Mouse (Mus musculus) embryonic facial prominence, embryonic 15.5 days (tissue): ENCODE data around the gene Zscan10. TPM values are rescaled to one million over a fixed set of nuclear protein-coding genes. Genes with fewer than 3 reads are reported as not detected.

Source experiments
- ATAC-seq: fragments of 200-750 bp; cut with Nextera tagmentation; 2 replicates; pipeline ENCODE4 v1.8.0; 2017; ENCODE audit warnings: low read depth, moderate TSS enrichment; ENCODE audit not compliant: insufficient number of reproducible peaks, low FRiP score, low TSS enrichment
- H3K27ac ChIP-seq: fragments of 300-500 bp; sonication (generic); replicated peaks from 2 replicates; pipeline ENCODE4 v1.5.1; 2015; ENCODE audit warnings: mild to moderate bottlenecking, inconsistent platforms
- H3K27me3 ChIP-seq: fragments of 300-500 bp; sonication (generic); 2 replicates; pipeline ENCODE4 v1.6.1; 2015; ENCODE audit warnings: inconsistent platforms
- H3K36me3 ChIP-seq: fragments of 300-500 bp; sonication (generic); 2 replicates; pipeline ENCODE4 v1.6.1; 2015; ENCODE audit warnings: mild to moderate bottlenecking, inconsistent platforms
- H3K4me1 ChIP-seq: fragments of 300-500 bp; sonication (generic); 2 replicates; pipeline ENCODE4 v1.6.1; 2015; ENCODE audit warnings: inconsistent platforms
- H3K4me2 ChIP-seq: fragments of 300-500 bp; sonication (generic); replicated peaks from 2 replicates; pipeline ENCODE4 v1.6.1; 2015; ENCODE audit warnings: mild to moderate bottlenecking, inconsistent platforms
- H3K4me3 ChIP-seq: fragments of 300-500 bp; sonication (generic); replicated peaks from 2 replicates; pipeline ENCODE4 v1.5.1; 2015; ENCODE audit warnings: mild to moderate bottlenecking, inconsistent platforms
- H3K9ac ChIP-seq: fragments of 300-500 bp; sonication (generic); 2 replicates; pipeline ENCODE4 v1.6.1; 2015; ENCODE audit warnings: inconsistent platforms
- H3K9me3 ChIP-seq: fragments of 300-500 bp; sonication (generic); replicated peaks from 2 replicates; pipeline ENCODE4 v1.6.1; 2016; ENCODE audit warnings: inconsistent platforms
- WGBS: fragments of 180-500 bp; shearing (Covaris S2); methylation state at CpG from one replicate; pipeline ENCODE4 v1.1.7; 2015; 5-methylcytosine and 5-hydroxymethylcytosine counted together
- polyA plus RNA-seq: library from polyadenylated mRNA; unstranded; fragments of >200 nt; fragmentation: Nextera tagmentation; extraction: Ambion mirVana; gene quantifications from 2 replicates; pipeline ENCODE4 v1.2.1, GENCODE M21; 2015

The Zscan10 gene
- polyA plus RNA-seq: 0.08 and 0.14 TPM in 2 replicates

GRCm38 (mm10) chr17:23600641-23601622 lies at the start of gene Zscan10:
Gene Zscan10 (plus strand): TSS chr17:23600856.
- Histone ChIP-seq H3K4me1 (peaks cover 18% of the 10 kb centered on the region), H3K9me3 (no peaks in the 10 kb centered on the region), H3K9ac (no peak within 1 kb of the TSS), H3K4me2 (peak within 1 kb of the TSS; percentile 78), H3K36me3 (no peaks in the 10 kb centered on the region), H3K27ac (peak within 1 kb of the TSS; percentile 92), H3K27me3 (no peaks in the 10 kb centered on the region), H3K4me3 (peak within 1 kb of the TSS; percentile 48; the same call in 1 of the 2 replicates)
- WGBS: 50% methylated on average over 15 of the region's 15 CpGs
- no peak for ATAC-seq

DNA sequence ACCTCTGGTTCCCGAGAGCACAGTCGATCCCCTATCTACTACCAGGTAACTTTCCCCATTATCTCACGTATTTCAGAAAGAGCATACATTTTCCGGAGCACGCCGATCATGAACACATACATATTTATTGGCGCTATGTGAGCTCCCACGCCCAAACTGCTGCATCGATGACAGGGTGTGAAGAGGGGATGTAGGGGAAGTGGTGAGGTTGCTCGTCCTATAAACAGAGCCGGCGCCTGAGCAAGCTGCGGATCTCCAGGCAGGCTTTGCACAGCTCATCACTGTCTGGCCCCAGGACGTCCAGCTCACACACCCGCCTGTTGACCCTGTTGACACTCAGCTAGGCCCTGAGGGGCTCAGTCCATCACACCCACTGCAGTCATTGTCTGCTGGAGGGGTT lies 49.8 kb upstream of the Zscan10 start:
- no peaks in the 10 kb centered on the region for H3K27me3 ChIP-seq
- no peak for ATAC-seq
- peak overlapping the region; percentile 62 for H3K4me3 ChIP-seq
- peak overlapping the region; percentile 90 for H3K27ac ChIP-seq
- peak overlapping the region; percentile 84 for H3K4me2 ChIP-seq
- peak overlapping the region; percentile 44 for H3K9ac ChIP-seq
- peaks cover 21% of the 10 kb centered on the region for H3K4me1 ChIP-seq
- WGBS: under 1% methylated on average over 15 of the region's 15 CpGs
- no peaks in the 10 kb centered on the region for H3K9me3 ChIP-seq
- H3K36me3 ChIP-seq: peaks cover 7% of the 10 kb centered on the region; the same call in 1 of the 2 replicates

GRCm38 (mm10) chr17:23551416-23551815 lies 49.2 kb upstream of the Zscan10 start:
- Histone ChIP-seq H3K9ac (no peak overlapping the region), H3K27ac (no peak overlapping the region)
- ATAC-seq: no peak

DNA sequence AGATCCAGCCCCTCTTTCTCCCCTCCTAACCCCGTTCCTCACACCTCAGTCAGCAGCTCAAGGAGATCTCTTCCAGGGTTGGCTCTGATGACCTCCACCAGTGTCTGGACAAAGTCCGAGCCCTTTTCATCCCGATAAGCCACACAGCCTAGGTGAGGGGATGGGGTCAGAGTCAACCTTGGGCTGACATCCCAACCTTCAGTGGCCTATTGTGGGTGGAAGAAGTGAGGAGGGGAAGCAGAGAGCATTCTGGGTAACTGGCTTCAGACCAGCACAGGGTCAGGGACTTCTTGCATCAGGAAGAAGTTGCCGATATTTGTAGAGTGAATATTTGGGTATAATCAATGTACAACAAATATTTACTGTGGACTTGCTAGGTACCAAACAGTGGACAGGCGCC lies 48.7 kb upstream of the Zscan10 start:
- no peaks in the 10 kb centered on the region for H3K27me3 ChIP-seq
- no peak overlapping the region for H3K9ac ChIP-seq
- no peak overlapping the region for H3K27ac ChIP-seq
- H3K4me1 ChIP-seq: peaks cover 21% of the 10 kb centered on the region
- no peak for ATAC-seq
- no peak overlapping the region for H3K4me2 ChIP-seq
- H3K36me3 ChIP-seq: peaks cover 18% of the 10 kb centered on the region
- H3K4me3 ChIP-seq: no peak overlapping the region
- WGBS: 62% methylated on average over 5 of the region's 5 CpGs
- no peaks in the 10 kb centered on the region for H3K9me3 ChIP-seq

More at GRCm38 (mm10) chr17:23551416-23551815, 49.2 kb upstream of the Zscan10 start:
- Histone ChIP-seq H3K4me2 (peak overlapping the region; percentile 84), H3K27me3 (no peaks in the 10 kb centered on the region), H3K4me3 (peak overlapping the region; percentile 62), H3K9me3 (no peaks in the 10 kb centered on the region), H3K36me3 (peaks cover 13% of the 10 kb centered on the region), H3K4me1 (peaks cover 21% of the 10 kb centered on the region)

DNA sequence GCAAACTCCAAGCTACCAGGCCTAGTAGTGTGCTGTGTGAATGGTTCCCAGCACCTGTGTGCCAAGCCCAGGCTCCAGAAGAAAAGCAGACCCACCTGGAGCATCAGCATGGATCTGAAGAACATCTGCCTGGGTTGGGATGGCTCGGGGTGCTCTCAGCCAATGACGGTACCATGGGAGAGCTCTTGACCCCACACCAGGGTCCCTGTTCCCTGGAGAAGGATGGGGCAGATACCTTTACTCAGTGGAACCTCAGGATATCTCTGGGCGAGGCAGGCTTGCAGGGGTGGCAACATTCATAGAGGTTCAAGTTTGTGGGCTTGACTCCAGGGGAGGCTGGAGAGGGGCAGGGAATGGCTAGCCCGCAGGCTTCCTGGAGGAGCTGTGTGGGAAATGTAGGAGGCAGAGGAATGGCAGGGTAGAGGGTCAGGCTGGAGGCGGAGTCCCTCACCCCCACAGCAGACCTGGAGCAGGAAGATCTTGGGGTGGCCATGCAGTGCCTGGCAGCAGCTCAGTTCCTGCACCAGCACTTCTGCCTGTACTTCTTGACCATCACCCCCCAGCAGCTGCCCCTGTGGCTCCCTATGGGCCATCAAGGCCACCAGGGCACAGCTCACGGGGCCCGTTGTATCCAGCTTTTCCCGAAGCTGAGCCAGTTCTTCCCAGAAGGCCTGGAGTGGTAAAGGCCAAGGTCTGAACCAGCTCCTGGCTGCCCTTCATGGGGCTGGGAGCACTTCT lies 47.6 kb upstream of the Zscan10 start:
- ATAC-seq: no peak
- Histone ChIP-seq H3K4me3 (no peak overlapping the region), H3K27me3 (no peaks in the 10 kb centered on the region), H3K9me3 (no peaks in the 10 kb centered on the region), H3K9ac (no peak overlapping the region), H3K36me3 (peaks cover 29% of the 10 kb centered on the region), H3K4me1 (peaks cover 21% of the 10 kb centered on the region), H3K4me2 (no peak overlapping the region), H3K27ac (no peak overlapping the region)
- 85% methylated on average over 8 of the region's 8 CpGs for WGBS

GRCm38 (mm10) chr17:23553634-23554120 lies 47.0 kb upstream of the Zscan10 start:
- Histone ChIP-seq H3K9me3 (no peaks in the 10 kb centered on the region), H3K27ac (no peak overlapping the region), H3K4me3 (no peak overlapping the region), H3K4me1 (peaks cover 20% of the 10 kb centered on the region), H3K9ac (no peak overlapping the region), H3K36me3 (peaks cover 35% of the 10 kb centered on the region), H3K27me3 (no peaks in the 10 kb centered on the region), H3K4me2 (no peak overlapping the region)
- 67% methylated on average over 1 of the region's 1 CpGs for WGBS
- no peak for ATAC-seq

- Histone ChIP-seq H3K27me3 (no peaks in the 10 kb centered on the region), H3K9ac (no peak overlapping the region), H3K36me3 (peaks cover 42% of the 10 kb centered on the region), H3K4me2 (no peak overlapping the region), H3K9me3 (no peaks in the 10 kb centered on the region), H3K27ac (no peak overlapping the region), H3K4me3 (no peak overlapping the region), H3K4me1 (peaks cover 14% of the 10 kb centered on the region)
- no peak for ATAC-seq
Measured at GRCm38 (mm10) chr17:23554321-23554720, 46.3 kb upstream of the Zscan10 start.

GRCm38 (mm10) chr17:23555243-23555916 lies 45.3 kb upstream of the Zscan10 start:
- Histone ChIP-seq H3K4me3 (no peak overlapping the region), H3K9ac (no peak overlapping the region), H3K9me3 (no peaks in the 10 kb centered on the region), H3K27ac (no peak overlapping the region), H3K4me2 (no peak overlapping the region), H3K4me1 (peaks cover 7% of the 10 kb centered on the region), H3K27me3 (no peaks in the 10 kb centered on the region), H3K36me3 (peaks cover 49% of the 10 kb centered on the region)
- ATAC-seq: no peak
- 63% methylated on average over 7 of the region's 7 CpGs for WGBS

DNA sequence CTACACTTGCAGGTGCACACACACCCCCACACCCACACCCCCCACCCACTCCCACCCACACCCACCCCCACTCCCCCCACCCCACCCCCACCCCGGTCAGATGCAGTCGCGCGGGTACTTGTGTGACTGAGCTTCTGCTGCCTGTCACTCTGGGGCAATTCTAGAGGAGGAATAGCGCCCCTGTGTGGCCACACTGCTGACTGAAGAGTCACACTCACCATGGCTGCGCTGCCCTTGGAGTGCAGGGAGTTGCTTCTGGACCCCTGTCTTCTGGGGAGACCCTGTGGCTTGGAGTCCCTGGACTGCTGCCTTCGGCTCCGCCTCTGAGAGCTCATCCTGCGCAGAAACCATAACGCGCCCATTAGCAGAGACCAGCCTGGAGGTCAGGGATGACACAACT lies 40.9 kb upstream of the Zscan10 start:
- H3K4me1 ChIP-seq: peaks cover 3% of the 10 kb centered on the region
- no peak overlapping the region for H3K9ac ChIP-seq
- H3K4me3 ChIP-seq: no peak overlapping the region
- H3K36me3 ChIP-seq: peaks cover 60% of the 10 kb centered on the region
- ATAC-seq: no peak
- no peak overlapping the region for H3K27ac ChIP-seq
- no peaks in the 10 kb centered on the region for H3K9me3 ChIP-seq
- H3K27me3 ChIP-seq: no peaks in the 10 kb centered on the region
- H3K4me2 ChIP-seq: no peak overlapping the region
- WGBS: 51% methylated on average over 11 of the region's 11 CpGs

DNA sequence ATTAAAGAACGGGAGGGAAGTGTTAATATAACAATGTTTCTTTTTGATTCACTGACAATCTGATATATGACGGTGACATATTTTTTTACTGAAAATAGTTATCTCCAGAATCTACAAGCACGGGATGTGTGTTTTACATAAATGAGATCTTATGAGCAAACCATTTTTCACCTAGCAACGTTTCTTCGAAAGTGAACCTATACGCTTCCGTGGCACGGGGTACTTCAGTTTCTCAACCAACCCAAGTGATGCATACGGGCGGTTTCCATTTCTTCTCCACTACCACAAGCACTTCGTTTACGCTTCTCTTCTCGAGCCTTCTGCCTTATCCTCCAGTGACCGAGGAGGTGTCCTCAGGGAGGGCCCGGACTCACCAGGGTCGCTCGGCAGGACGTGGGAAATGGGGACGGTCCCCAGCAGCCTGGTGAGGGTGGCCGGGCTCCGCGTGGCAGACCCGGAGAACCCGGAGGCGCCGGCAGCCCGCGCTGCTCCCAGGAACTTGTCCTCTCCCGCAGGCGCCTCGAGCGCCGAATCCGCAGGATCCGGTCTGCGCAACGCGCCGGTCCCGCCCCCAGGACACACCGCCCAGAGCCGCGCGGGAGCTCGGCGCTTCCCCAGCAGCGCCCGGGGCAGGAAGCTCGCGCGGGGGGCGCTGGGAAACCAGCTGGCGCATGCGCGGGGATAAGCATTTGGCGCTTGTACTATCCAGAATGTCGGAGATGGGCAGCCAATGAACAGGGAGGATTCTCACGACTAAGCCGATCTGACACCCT lies 36.9 kb upstream of the Zscan10 start, which contains the start of gene Zfp213:
Gene Zfp213 (minus strand): TSS at position 644 of the 773 bp plus-strand sequence.
- peak within 1 kb of the TSS; percentile 97 for H3K27ac ChIP-seq
- H3K9me3 ChIP-seq: no peaks in the 10 kb centered on the region
- peak within 1 kb of the TSS; percentile 86 for H3K4me3 ChIP-seq
- H3K36me3 ChIP-seq: peaks cover 23% of the 10 kb centered on the region
- peaks cover 8% of the 10 kb centered on the region for H3K4me1 ChIP-seq
- under 1% methylated on average over 59 of the region's 59 CpGs for WGBS
- peak within 1 kb of the TSS; percentile 87 for H3K9ac ChIP-seq
- no peaks in the 10 kb centered on the region for H3K27me3 ChIP-seq
- ATAC-seq: peak; percentile 95
- H3K4me2 ChIP-seq: peak within 1 kb of the TSS; percentile 64
